Mouse (Mus musculus): ENCODE data around the gene Dpm1. TPM values are rescaled to one million over a fixed set of nuclear protein-coding genes. Genes with fewer than 3 reads are reported as not detected.

The Dpm1 gene
- polyA plus RNA-seq, 1 experiment from 2014 or later, result 64.1 TPM

GRCm38 (mm10) chr2:168250270-168250669 lies 19.9 kb upstream of the Dpm1 start:
- ATAC-seq (ENCODE audit: insufficient read depth), result no peak
- Histone ChIP-seq H3K4me3 (replicated peaks) (no peak overlapping the region), H3K9ac (no peak overlapping the region), H3K36me3 (replicated peaks) (no peaks in the 10 kb centered on the region), H3K9me3 (replicated peaks) (no peaks in the 10 kb centered on the region), H3K4me1 (replicated peaks) (no peaks in the 10 kb centered on the region), H3K4me2 (no peak overlapping the region), H3K27ac (replicated peaks) (no peak overlapping the region), H3K27me3 (peaks cover 23% of the 10 kb centered on the region)
- WGBS (ENCODE audit: insufficient replicate concordance), result 18% methylated on average over 8 of the region's 8 CpGs

DNA sequence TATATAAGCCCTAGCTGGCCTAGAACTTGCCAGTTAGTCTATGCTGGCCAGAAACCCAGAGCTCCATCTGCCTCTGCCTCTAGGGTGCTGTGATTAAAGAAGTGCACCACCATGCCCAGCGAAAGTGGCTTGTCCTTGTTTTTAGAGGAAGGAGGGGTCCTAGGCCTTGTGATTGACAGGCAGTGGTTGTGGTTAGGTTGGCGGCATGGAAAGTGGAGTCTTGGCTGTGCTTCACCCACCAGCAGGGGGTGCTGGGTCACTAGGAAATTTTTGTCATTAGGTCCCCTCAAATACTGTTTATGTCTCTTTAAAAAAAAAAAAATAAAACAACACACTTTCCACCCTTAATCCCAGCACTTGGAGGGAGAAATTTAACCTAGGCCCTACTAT lies 18.5 kb upstream of the Dpm1 start:
- Histone ChIP-seq H3K4me2 (no peak overlapping the region), H3K4me1 (replicated peaks) (no peaks in the 10 kb centered on the region), H3K27ac (replicated peaks) (no peak overlapping the region), H3K9me3 (replicated peaks) (no peaks in the 10 kb centered on the region), H3K36me3 (replicated peaks) (no peaks in the 10 kb centered on the region), H3K27me3 (peaks cover 23% of the 10 kb centered on the region), H3K4me3 (replicated peaks) (no peak overlapping the region), H3K9ac (no peak overlapping the region)
- no peak for ATAC-seq (ENCODE audit: insufficient read depth)
- 3% methylated on average over 2 of the region's 2 CpGs for WGBS (ENCODE audit: insufficient replicate concordance)

- H3K4me3 ChIP-seq (replicated peaks), result no peak overlapping the region
- H3K4me1 ChIP-seq (replicated peaks), result no peaks in the 10 kb centered on the region
- H3K36me3 ChIP-seq (replicated peaks), result no peaks in the 10 kb centered on the region
- H3K27ac ChIP-seq (replicated peaks), result no peak overlapping the region
- H3K9ac ChIP-seq, result no peak overlapping the region
- peaks cover 23% of the 10 kb centered on the region for H3K27me3 ChIP-seq
- ATAC-seq (ENCODE audit: insufficient read depth), result no peak
- H3K4me2 ChIP-seq, result no peak overlapping the region
- WGBS (ENCODE audit: insufficient replicate concordance), result 57% methylated on average over 8 of the region's 8 CpGs
- H3K9me3 ChIP-seq (replicated peaks), result no peaks in the 10 kb centered on the region
Measured at GRCm38 (mm10) chr2:168248167-168248855, 17.9 kb upstream of the Dpm1 start.

DNA sequence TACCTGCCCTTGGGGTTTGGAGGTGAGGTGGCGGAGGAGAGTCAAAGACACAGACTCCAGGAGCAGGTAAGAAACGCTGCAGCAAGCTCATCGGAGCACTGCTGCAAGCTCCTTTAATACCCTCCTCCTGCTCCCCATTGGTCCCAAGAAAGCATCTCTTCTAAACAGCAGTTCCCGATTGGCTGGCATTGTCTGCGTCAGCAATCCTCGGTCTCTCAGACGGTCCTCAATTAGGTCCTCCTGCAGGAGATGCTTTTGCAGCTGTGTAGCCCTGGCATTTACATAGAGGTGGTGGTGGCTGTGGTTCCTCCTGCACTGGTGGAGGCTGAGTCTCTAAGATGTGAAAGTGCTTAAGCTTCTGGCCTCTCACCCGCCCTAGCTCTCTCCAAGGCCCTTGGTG lies 15.2 kb upstream of the Dpm1 start:
- no peaks in the 10 kb centered on the region for H3K36me3 ChIP-seq (replicated peaks)
- no peak for ATAC-seq (ENCODE audit: insufficient read depth)
- H3K27me3 ChIP-seq, result peaks cover 4% of the 10 kb centered on the region; the same call in 1 of the 2 replicates
- no peak overlapping the region for H3K4me3 ChIP-seq (replicated peaks)
- H3K4me1 ChIP-seq (replicated peaks), result no peaks in the 10 kb centered on the region
- WGBS (ENCODE audit: insufficient replicate concordance), result 28% methylated on average over 8 of the region's 8 CpGs
- no peaks in the 10 kb centered on the region for H3K9me3 ChIP-seq (replicated peaks)
- H3K4me2 ChIP-seq, result no peak overlapping the region
- no peak overlapping the region for H3K9ac ChIP-seq
- no peak overlapping the region for H3K27ac ChIP-seq (replicated peaks)

DNA sequence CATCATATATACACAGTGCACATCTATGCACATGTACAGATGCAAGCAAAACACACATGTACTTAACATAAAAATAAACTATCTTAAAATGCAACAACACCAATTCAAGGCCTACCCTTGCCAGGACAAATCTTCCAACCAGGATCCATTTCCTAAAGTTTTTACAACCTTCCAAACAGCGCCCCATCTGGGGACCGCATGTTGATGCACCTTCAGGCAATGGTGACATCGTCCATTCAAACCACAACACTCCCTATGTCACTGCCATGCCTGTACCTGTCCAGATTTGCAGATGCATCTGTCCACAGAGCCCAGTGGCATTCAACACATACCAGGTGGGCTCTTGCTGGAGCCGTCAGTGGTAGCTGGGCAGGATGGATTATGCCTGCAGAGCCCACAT lies 12.9 kb upstream of the Dpm1 start:
- Histone ChIP-seq H3K36me3 (replicated peaks) (no peaks in the 10 kb centered on the region), H3K4me2 (no peak overlapping the region), H3K27me3 (peaks cover 4% of the 10 kb centered on the region; the same call in 1 of the 2 replicates), H3K27ac (replicated peaks) (no peak overlapping the region), H3K4me3 (replicated peaks) (no peak overlapping the region), H3K4me1 (replicated peaks) (no peaks in the 10 kb centered on the region), H3K9ac (no peak overlapping the region), H3K9me3 (replicated peaks) (no peaks in the 10 kb centered on the region)
- WGBS (ENCODE audit: insufficient replicate concordance), result 64% methylated on average over 4 of the region's 4 CpGs
- ATAC-seq (ENCODE audit: insufficient read depth), result no peak

- Histone ChIP-seq H3K9me3 (replicated peaks) (no peaks in the 10 kb centered on the region), H3K9ac (no peak overlapping the region), H3K4me1 (replicated peaks) (no peaks in the 10 kb centered on the region), H3K4me3 (replicated peaks) (no peak overlapping the region), H3K27me3 (peaks cover 4% of the 10 kb centered on the region; the same call in 1 of the 2 replicates), H3K4me2 (no peak overlapping the region), H3K27ac (replicated peaks) (no peak overlapping the region), H3K36me3 (replicated peaks) (no peaks in the 10 kb centered on the region)
- ATAC-seq (ENCODE audit: insufficient read depth), result no peak
Measured at GRCm38 (mm10) chr2:168242841-168243240, 12.4 kb upstream of the Dpm1 start.

- ATAC-seq (ENCODE audit: insufficient read depth), result no peak
- WGBS (ENCODE audit: insufficient replicate concordance), result 65% methylated on average over 4 of the region's 4 CpGs
- no peaks in the 10 kb centered on the region for H3K4me1 ChIP-seq (replicated peaks)
Measured at GRCm38 (mm10) chr2:168238335-168238734, 7.9 kb upstream of the Dpm1 start.

DNA sequence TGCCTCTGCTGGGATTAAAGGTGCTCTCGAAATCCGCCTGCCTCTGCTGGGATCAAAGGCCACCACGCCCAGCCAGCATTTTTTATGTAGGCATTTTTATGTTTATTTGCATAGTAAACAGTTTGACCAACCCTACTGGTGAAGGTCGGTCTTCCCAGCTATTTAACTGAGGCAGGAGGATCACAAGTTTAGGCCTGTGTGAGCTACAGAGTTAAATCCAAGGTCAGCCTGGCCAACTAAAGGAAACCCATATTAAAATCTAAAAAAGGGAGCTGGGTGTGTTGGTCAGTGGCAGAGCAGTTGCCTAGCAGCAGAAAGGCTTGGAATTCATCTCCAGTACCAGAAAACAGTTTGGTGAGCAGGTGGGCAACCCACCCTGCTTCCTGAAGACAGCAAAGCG lies 2.9 kb upstream of the Dpm1 start:
- Histone ChIP-seq H3K4me3 (replicated peaks) (no peak overlapping the region), H3K27ac (replicated peaks) (no peak overlapping the region), H3K27me3 (no peaks in the 10 kb centered on the region), H3K9me3 (replicated peaks) (no peaks in the 10 kb centered on the region), H3K36me3 (replicated peaks) (peaks cover 18% of the 10 kb centered on the region), H3K4me1 (replicated peaks) (peaks cover 35% of the 10 kb centered on the region), H3K9ac (no peak overlapping the region), H3K4me2 (no peak overlapping the region)
- WGBS (ENCODE audit: insufficient replicate concordance), result 77% methylated on average over 5 of the region's 5 CpGs
- no peak for ATAC-seq (ENCODE audit: insufficient read depth)

More at GRCm38 (mm10) chr2:168238335-168238734, 7.9 kb upstream of the Dpm1 start:
- H3K9me3 ChIP-seq (replicated peaks), result no peaks in the 10 kb centered on the region
- H3K9ac ChIP-seq, result no peak overlapping the region
- H3K4me3 ChIP-seq (replicated peaks), result no peak overlapping the region
- H3K27ac ChIP-seq (replicated peaks), result no peak overlapping the region
- 0 out of 2 replicates have a peak, but pooled peaks cover 6% of the 10 kb centered on the region for H3K36me3 ChIP-seq (replicated peaks)
- H3K4me2 ChIP-seq, result no peak overlapping the region
- peaks cover 4% of the 10 kb centered on the region; the same call in 1 of the 2 replicates for H3K27me3 ChIP-seq

GRCm38 (mm10) chr2:168231471-168231829 lies 1.1 kb upstream of the Dpm1 start:
- Histone ChIP-seq H3K4me2 (peak overlapping the region; percentile 99), H3K9me3 (replicated peaks) (no peaks in the 10 kb centered on the region), H3K27me3 (no peaks in the 10 kb centered on the region), H3K4me1 (replicated peaks) (peaks cover 42% of the 10 kb centered on the region), H3K36me3 (replicated peaks) (peaks cover 26% of the 10 kb centered on the region), H3K27ac (replicated peaks) (no peak overlapping the region), H3K9ac (peak overlapping the region; percentile 95), H3K4me3 (replicated peaks) (peak overlapping the region; percentile 100)
- ATAC-seq (ENCODE audit: insufficient read depth), result no peak
- 59% methylated on average over 33 of the region's 33 CpGs for WGBS (ENCODE audit: insufficient replicate concordance)

- 2% methylated on average over 105 of the region's 105 CpGs for WGBS (ENCODE audit: insufficient replicate concordance)
- peak overlapping the region; percentile 99 for H3K4me2 ChIP-seq
- peak; percentile 67 for ATAC-seq (ENCODE audit: insufficient read depth)
Measured at GRCm38 (mm10) chr2:168230773-168231470, 531 bp upstream of the Dpm1 start.

DNA sequence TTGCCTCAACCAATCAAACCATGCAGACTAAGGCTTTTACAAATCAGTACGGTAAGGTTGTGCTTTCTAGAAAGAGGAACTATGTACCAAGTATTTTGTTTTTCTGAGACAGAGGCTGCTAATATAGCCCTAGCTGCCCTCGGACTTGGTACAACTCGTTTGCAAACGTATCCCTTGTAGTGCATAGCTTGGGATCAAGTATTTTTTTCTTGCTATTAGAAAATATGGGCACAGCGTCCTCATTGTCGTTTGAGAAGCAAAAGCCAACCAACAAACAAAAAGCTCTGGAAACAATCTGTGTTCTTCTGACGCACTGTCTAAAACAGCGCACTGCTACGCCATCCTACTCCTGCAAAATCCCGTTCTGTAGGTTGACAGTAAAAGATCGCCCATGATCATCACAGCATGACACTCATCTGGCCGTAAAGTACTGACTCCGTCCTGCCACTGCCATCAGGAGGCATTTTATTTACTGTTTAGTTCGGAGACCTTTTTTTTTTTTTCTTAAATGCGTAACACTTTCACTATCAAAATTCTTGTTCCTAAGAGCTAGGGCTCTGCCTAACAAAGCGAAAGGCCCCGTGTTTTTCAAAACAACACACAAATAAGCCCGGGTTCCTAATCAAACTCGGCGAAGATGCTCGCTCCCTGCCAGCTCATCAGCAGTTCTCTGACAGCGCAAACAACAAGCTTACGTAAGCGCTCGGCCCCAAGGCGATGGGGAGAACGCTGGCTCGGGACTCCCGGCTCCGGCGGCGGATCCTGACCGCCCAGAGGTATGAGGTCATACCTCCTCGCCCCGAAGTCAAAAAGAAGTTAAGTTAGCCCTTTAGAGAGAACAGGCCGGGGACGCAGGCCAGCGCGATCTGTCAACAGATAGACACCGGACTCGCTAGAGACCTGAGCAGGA lies 1.0 kb downstream of the Dpm1 start:
- Histone ChIP-seq H3K36me3 (replicated peaks) (peaks cover 47% of the 10 kb centered on the region), H3K9ac (peak overlapping the region; percentile 95), H3K27ac (replicated peaks) (peak overlapping the region; percentile 87), H3K4me1 (replicated peaks) (peaks cover 42% of the 10 kb centered on the region), H3K9me3 (replicated peaks) (no peaks in the 10 kb centered on the region), H3K4me3 (replicated peaks) (peak overlapping the region; percentile 100), H3K4me2 (peak overlapping the region; percentile 99), H3K27me3 (no peaks in the 10 kb centered on the region)
- 10% methylated on average over 41 of the region's 41 CpGs for WGBS (ENCODE audit: insufficient replicate concordance)
- ATAC-seq (ENCODE audit: insufficient read depth), result peak; percentile 31; the same call in 1 of the 2 replicates

More at GRCm38 (mm10) chr2:168230773-168231470, 531 bp upstream of the Dpm1 start:
- Histone ChIP-seq H3K27ac (replicated peaks) (peak overlapping the region; percentile 87), H3K9ac (peak overlapping the region; percentile 95), H3K27me3 (no peaks in the 10 kb centered on the region), H3K4me1 (replicated peaks) (peaks cover 42% of the 10 kb centered on the region), H3K36me3 (replicated peaks) (peaks cover 32% of the 10 kb centered on the region), H3K9me3 (replicated peaks) (no peaks in the 10 kb centered on the region), H3K4me3 (replicated peaks) (peak overlapping the region; percentile 100)

Measured in liver, embryonic 15.5 days (tissue).